Mouse (Mus musculus): ENCODE results near the gene Cd160. TPM values are rescaled to one million over a fixed set of nuclear protein-coding genes. Genes with fewer than 3 reads are reported as not detected.
A peak's percentile ranks its signal among the peaks of the same experiment; 100 is the strongest.

The Cd160 gene
- total RNA-seq, 4 experiments from 2014 or later, result not detected

DNA sequence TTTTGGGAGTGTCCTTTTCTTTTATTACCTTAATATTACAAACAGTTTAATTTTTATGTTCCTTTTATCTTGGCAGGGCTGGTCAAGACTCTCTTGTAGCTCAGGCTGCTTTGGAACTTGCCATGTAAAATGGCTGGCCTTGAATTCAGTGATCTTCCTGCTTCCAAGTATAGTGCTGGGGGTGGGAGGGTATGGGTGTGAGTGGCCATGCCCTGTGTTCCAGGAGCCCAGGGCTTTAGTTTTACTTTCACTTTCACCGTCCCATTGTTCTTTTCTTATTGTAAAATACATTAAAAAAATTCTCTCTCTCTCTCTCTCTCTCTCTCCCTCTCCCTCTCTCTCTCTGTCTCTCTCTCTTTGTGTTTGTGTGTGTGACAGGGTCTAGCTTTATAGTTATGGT lies 64.6 kb downstream of the Cd160 start:
- peak; percentile 24 for DNase-seq (ENCODE audit: low spot score)

DNA sequence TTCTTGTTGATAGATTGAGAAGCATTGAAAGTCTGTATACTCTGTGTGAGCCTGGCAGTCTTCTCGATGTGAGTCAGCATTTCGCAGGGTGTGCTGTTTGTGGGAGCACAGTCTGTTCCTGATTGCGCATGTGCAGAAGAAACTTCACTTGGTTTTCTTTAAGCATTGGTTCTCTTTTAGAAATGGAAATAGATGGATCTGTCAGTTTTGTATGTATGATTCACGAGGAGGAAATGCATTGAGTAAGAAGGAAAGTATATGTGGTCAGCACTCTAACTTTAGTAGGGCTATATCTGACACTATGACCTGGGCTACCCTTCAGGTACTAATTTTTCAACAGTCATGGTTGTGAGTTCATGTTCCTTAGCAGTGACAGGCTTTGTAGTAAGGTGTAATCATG lies 69.5 kb downstream of the Cd160 start:
- DNase-seq (ENCODE audit: low spot score), result peak; percentile 26

DNA sequence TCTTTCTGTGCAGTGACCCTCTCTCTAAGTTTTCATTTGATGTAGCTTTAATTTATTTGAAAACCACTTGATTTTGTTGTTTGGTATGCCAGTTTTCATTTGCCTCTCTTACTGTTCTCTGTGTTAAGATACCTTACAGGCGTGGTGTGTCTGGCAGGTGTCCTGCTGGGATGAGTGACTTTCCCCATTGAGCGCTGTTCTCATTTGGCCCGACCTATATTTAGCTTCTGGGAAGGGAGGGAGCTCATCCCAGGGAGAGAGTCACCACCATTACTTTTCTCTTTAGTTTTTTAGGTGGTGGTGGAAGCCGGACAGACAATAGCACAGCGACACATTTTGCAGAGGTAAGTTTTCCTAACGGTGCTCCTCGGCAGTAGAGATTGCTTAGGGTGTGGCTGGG lies 71.5 kb downstream of the Cd160 start:
- DNase-seq (ENCODE audit: low spot score), result peak; percentile 54

DNA sequence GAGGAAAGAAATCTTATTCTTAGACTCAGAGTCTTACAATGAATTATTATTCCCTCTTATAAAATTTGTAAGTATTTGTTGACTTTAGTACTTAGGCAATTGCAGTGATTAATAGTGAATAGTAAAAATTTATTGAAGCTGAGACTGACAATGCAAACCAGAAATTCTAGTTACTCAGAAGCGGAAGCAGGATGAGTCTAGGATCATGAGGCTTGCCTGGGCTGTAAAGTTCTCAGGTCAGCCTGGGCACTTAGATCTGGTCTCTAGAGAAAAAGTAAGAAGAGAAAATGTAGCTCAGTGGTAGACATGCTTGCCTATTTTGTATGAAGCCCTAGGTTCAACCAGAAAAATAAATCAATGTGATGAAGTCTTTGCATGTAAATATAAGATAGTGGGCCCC lies 73.2 kb downstream of the Cd160 start:
- no peak for DNase-seq (ENCODE audit: low spot score)

Other genes starting within 250 kb of the Cd160 start
- gene Polr3gl, start 235.2 kb downstream of the Cd160 start, total RNA-seq (2022), result 10 to 100 TPM; 31.7 to 35.2 (median 34.7) TPM
- 1 to 10 TPM; 1.1 to 2.5 (median 2.0) TPM for gene Ankrd34a, start 232.7 kb downstream of the Cd160 start, total RNA-seq (2022)
- gene Lix1l, start 228.2 kb downstream of the Cd160 start, total RNA-seq (2022), result 10 to 100 TPM; 20.9 to 31.1 (median 25.8) TPM
- 10 to 100 TPM; 29.0 to 39.9 (median 32.0) TPM for gene Rbm8a, start 199.4 kb downstream of the Cd160 start, total RNA-seq (2022)
- gene Pex11b, start 194.0 kb downstream of the Cd160 start, total RNA-seq (2022), result 10 to 100 TPM; 33.9 to 41.4 (median 36.5) TPM
- gene Gm42957, start 193.9 kb downstream of the Cd160 start, total RNA-seq (2022), result under 1 TPM in 2 of 4 experiments, not detected in 2; 0.11 to 0.25 TPM
- gene Itga10, start 183.8 kb downstream of the Cd160 start, total RNA-seq (2022), result under 1 TPM; 0.22 to 0.43 (median 0.33) TPM
- gene Ankrd35, start 159.2 kb downstream of the Cd160 start, total RNA-seq (2022), result 1 to 10 TPM in 3 of 4 experiments, under 1 TPM in 1; 0.57 to 2.1 (median 1.6) TPM
- gene Pias3, start 133.0 kb downstream of the Cd160 start, total RNA-seq (2022), result 10 to 100 TPM; 12.6 to 15.1 (median 14.5) TPM
- gene Nudt17, start 120.8 kb downstream of the Cd160 start, total RNA-seq (2022), result 1 to 10 TPM; 2.9 to 4.0 (median 3.2) TPM
- gene Polr3c, start 101.7 kb downstream of the Cd160 start, total RNA-seq (2022), result 10 to 100 TPM; 22.8 to 25.7 (median 24.0) TPM
- 10 to 100 TPM; 21.5 to 32.5 (median 27.8) TPM for gene Rnf115, start 101.7 kb downstream of the Cd160 start, total RNA-seq (2022)
- gene Pdzk1, start 67 bp downstream of the Cd160 start, total RNA-seq (2022), result not detected
- gene Gja5, start 75.3 kb upstream of the Cd160 start, total RNA-seq (2022), result 10 to 100 TPM; 16.6 to 20.9 (median 17.2) TPM
- 10 to 100 TPM; 21.3 to 24.7 (median 23.3) TPM for gene Gpr89, start 76.0 kb upstream of the Cd160 start, total RNA-seq (2022)
- under 1 TPM in 1 of 4 experiments, not detected in 3; 0.03 TPM for gene Gja8, start 96.7 kb upstream of the Cd160 start, total RNA-seq (2022)

All from heart, adult 8-10 months (tissue).